Comparison of ENCODE assay signal across 30 mouse cellular contexts in genomic region chr13:101175017-101175689, GRCm38 (mm10).
DNase-seq lines count a peak whose midpoint lies in the region; ATAC-seq and TF ChIP-seq lines count a peak whose summit lies in the region.
"Had no signal": no experiment of that assay in that cellular context is flagged by ENCODE, and none has a peak within 500 bp of the region (broad histone marks: within the 10 kb centered on the region; RNA-seq: fewer than 3 reads in every experiment).

No protein-coding gene starts in this region.

- no peak for TF ChIP-seq CTCF in brain, embryonic 14.5 days (IDR thresholded peaks at IDR 0.05; ENCODE audit: borderline replicate concordance, extremely low read depth, insufficient read depth, insufficient read length)

- WGBS in forebrain, embryonic 12.5 days: 21% methylated on average over 8 of the region's 8 CpGs
- WGBS in forebrain, embryonic 10.5 days: 41% methylated on average over 8 of the region's 8 CpGs
- 8% methylated on average over 8 of the region's 8 CpGs for WGBS in forebrain, embryonic 15.5 days

- H3K27ac ChIP-seq in forebrain, embryonic 12.5 days: no peak overlapping the region
- no peak overlapping the region for H3K27ac ChIP-seq in forebrain, embryonic 10.5 days
- no peak overlapping the region for H3K27ac ChIP-seq in forebrain, embryonic 15.5 days (replicated peaks)
- H3K27ac ChIP-seq: embryonic facial prominence, embryonic 10.5 days; embryonic facial prominence, embryonic 13.5 days; gastrocnemius, adult 2 months; heart, embryonic 15.5 days; hindbrain, embryonic 14.5 days; hindbrain, postnatal 0 days had no signal

- DNase-seq in forebrain, embryonic 10.5 days (ENCODE audit: extremely low spot score, low spot score): no peak
- DNase-seq in brain, embryonic 14.5 days (ENCODE audit: low read depth): peak; percentile 88
- DNase-seq in retina, postnatal 1 day: peak; percentile 55
- no peak for DNase-seq in spleen, postnatal 36 days (ENCODE audit: low spot score in 2 of 2)
- DNase-seq in heart, postnatal 36 days: no peak
- DNase-seq: adrenal gland, adult 2 months; adrenal gland, postnatal 14 days; B cell, adult 2 months; cerebellum, adult 11-12 months; cerebellum, adult 8-10 months; cerebellum, postnatal 36 days; embryo, embryonic 11 days; gastrocnemius, adult 2 months; gastrocnemius, postnatal 14 days; heart, adult 18-20 months; heart, postnatal 10 days; heart, postnatal 4 days had no signal

- peaks cover 13% of the 10 kb centered on the region for H3K4me1 ChIP-seq in forebrain, embryonic 12.5 days
- H3K4me1 ChIP-seq in forebrain, embryonic 10.5 days: peaks cover 14% of the 10 kb centered on the region
- peaks cover 13% of the 10 kb centered on the region for H3K4me1 ChIP-seq in forebrain, embryonic 15.5 days
- H3K4me1 ChIP-seq: embryonic facial prominence, embryonic 10.5 days; embryonic facial prominence, embryonic 13.5 days; heart, embryonic 12.5 days; heart, embryonic 15.5 days had no signal

- no peaks in the 10 kb centered on the region for H3K9me3 ChIP-seq in forebrain, embryonic 12.5 days
- no peaks in the 10 kb centered on the region for H3K9me3 ChIP-seq in forebrain, embryonic 10.5 days
- no peaks in the 10 kb centered on the region for H3K9me3 ChIP-seq in forebrain, embryonic 15.5 days
- H3K9me3 ChIP-seq: embryonic facial prominence, embryonic 10.5 days; embryonic facial prominence, embryonic 13.5 days; G1E; heart, embryonic 12.5 days; heart, embryonic 15.5 days had no signal

- H3K9ac ChIP-seq in forebrain, embryonic 12.5 days: no peak overlapping the region
- no peak overlapping the region for H3K9ac ChIP-seq in forebrain, embryonic 15.5 days (replicated peaks)
- H3K9ac ChIP-seq: embryonic facial prominence, embryonic 13.5 days; heart, embryonic 12.5 days; heart, embryonic 15.5 days; hindbrain, embryonic 14.5 days had no signal

- peaks cover 36% of the 10 kb centered on the region for H3K27me3 ChIP-seq in forebrain, embryonic 12.5 days
- H3K27me3 ChIP-seq in forebrain, embryonic 10.5 days (ENCODE audit: poor library complexity, severe bottlenecking): peaks cover 73% of the 10 kb centered on the region
- no peaks in the 10 kb centered on the region; the same call in 1 of the 2 replicates for H3K27me3 ChIP-seq in forebrain, embryonic 15.5 days
- H3K27me3 ChIP-seq: CH12.LX; embryonic facial prominence, embryonic 13.5 days; heart, embryonic 12.5 days; heart, embryonic 15.5 days had no signal

- intact Hi-C loops in heart, postnatal 36 days (cut with DNase I): no loop called here

- no peak for TF ChIP-seq POLR2A in brain, embryonic 14.5 days (IDR thresholded peaks at IDR 0.05; ENCODE audit: borderline replicate concordance, extremely low read depth, insufficient read depth, insufficient read length, poor library complexity, severe bottlenecking)

- H3K4me3 ChIP-seq in forebrain, embryonic 12.5 days (replicated peaks): no peak overlapping the region
- H3K4me3 ChIP-seq in forebrain, embryonic 10.5 days: no peak overlapping the region
- no peak overlapping the region for H3K4me3 ChIP-seq in forebrain, embryonic 15.5 days
- H3K4me3 ChIP-seq: embryonic facial prominence, embryonic 10.5 days; embryonic facial prominence, embryonic 13.5 days; erythroblast, embryonic 14.5 days; gastrocnemius, adult 2 months; heart, embryonic 12.5 days; heart, embryonic 15.5 days had no signal

- H3K36me3 ChIP-seq in forebrain, embryonic 12.5 days (replicated peaks): no peaks in the 10 kb centered on the region
- H3K36me3 ChIP-seq in forebrain, embryonic 10.5 days (replicated peaks): no peaks in the 10 kb centered on the region
- no peaks in the 10 kb centered on the region for H3K36me3 ChIP-seq in forebrain, embryonic 15.5 days
- H3K36me3 ChIP-seq: embryonic facial prominence, embryonic 10.5 days; embryonic facial prominence, embryonic 13.5 days; G1E; heart, embryonic 12.5 days; heart, embryonic 15.5 days had no signal

- peak; percentile 72 for ATAC-seq in forebrain, embryonic 12.5 days (ENCODE audit: low FRiP score)
- peak; percentile 71 for ATAC-seq in forebrain, embryonic 15.5 days (replicated peaks)
- ATAC-seq: hindbrain, postnatal 0 days; inflammation-experienced regulatory T-cells, adult 6 months; intestine, embryonic 16.5 days had no signal

- H3K4me2 ChIP-seq in forebrain, embryonic 12.5 days: peak overlapping the region; percentile 17
- H3K4me2 ChIP-seq in forebrain, embryonic 15.5 days (replicated peaks): no peak overlapping the region
- H3K4me2 ChIP-seq: embryonic facial prominence, embryonic 13.5 days; heart, embryonic 12.5 days; heart, embryonic 15.5 days; hindbrain, embryonic 14.5 days had no signal

Comparison
In these comparisons a context has a peak if more than half of its experiments do, and no peak if none do; other contexts are left out.
1. DNase-seq: peak in brain, embryonic 14.5 days (single experiment) and retina, postnatal 1 day (single experiment); none in forebrain, embryonic 10.5 days (single experiment), spleen, postnatal 36 days (0 of 2) and heart, postnatal 36 days (0 of 2).